Comparison of ENCODE assay signal across 8 mouse cellular contexts in genomic region chr16:25374775-25375174, GRCm38 (mm10).
DNase-seq lines count a peak whose midpoint lies in the region; ATAC-seq and TF ChIP-seq lines count a peak whose summit lies in the region.

No protein-coding gene starts in this region.

- H3K4me2 ChIP-seq in forebrain, postnatal 0 days (ENCODE audit: low read depth): no peak overlapping the region
- no peak overlapping the region for H3K4me2 ChIP-seq in midbrain, embryonic 16.5 days (ENCODE audit: low read length)

- WGBS in forebrain, postnatal 0 days: 59% methylated on average over 5 of the region's 5 CpGs
- 69% methylated on average over 5 of the region's 5 CpGs for WGBS in forebrain, embryonic 10.5 days
- 63% methylated on average over 5 of the region's 5 CpGs for WGBS in lung, adult 2 months
- 58% methylated on average over 5 of the region's 5 CpGs for WGBS in midbrain, embryonic 16.5 days

- H3K9me3 ChIP-seq in forebrain, postnatal 0 days (ENCODE audit: low read length): no peaks in the 10 kb centered on the region
- no peaks in the 10 kb centered on the region for H3K9me3 ChIP-seq in forebrain, embryonic 10.5 days
- no peaks in the 10 kb centered on the region for H3K9me3 ChIP-seq in midbrain, embryonic 16.5 days (replicated peaks; ENCODE audit: control insufficient read depth, low read length, poor library complexity, severe bottlenecking)

- no peak overlapping the region for H3K27ac ChIP-seq in forebrain, postnatal 0 days (ENCODE audit: low read depth, low read length)
- no peak overlapping the region for H3K27ac ChIP-seq in forebrain, embryonic 10.5 days
- H3K27ac ChIP-seq in midbrain, embryonic 16.5 days (ENCODE audit: low read length): no peak overlapping the region

- no peaks in the 10 kb centered on the region for H3K27me3 ChIP-seq in forebrain, postnatal 0 days (ENCODE audit: insufficient read depth, low read length)
- no peaks in the 10 kb centered on the region for H3K27me3 ChIP-seq in forebrain, embryonic 10.5 days (ENCODE audit: poor library complexity, severe bottlenecking)
- H3K27me3 ChIP-seq in midbrain, embryonic 16.5 days (ENCODE audit: control insufficient read depth, insufficient read depth, low read depth, low read length): no peaks in the 10 kb centered on the region

- no peak overlapping the region for H3K9ac ChIP-seq in forebrain, postnatal 0 days
- no peak overlapping the region for H3K9ac ChIP-seq in midbrain, embryonic 16.5 days (ENCODE audit: low read depth, low read length)

- DNase-seq in forebrain, postnatal 0 days: no peak
- DNase-seq in forebrain, embryonic 10.5 days (ENCODE audit: extremely low spot score, low spot score): no peak
- DNase-seq in lung, adult 2 months: peak; percentile 9
- DNase-seq in lung, adult 18-20 months: no peak
- peak; percentile 8 to 31 for DNase-seq in frontal cortex, postnatal 36 days (ENCODE audit: low spot score in 2 of 2)
- no peak for DNase-seq in urinary bladder, adult 18-20 months (ENCODE audit: low spot score in 2 of 2)
- no peak for DNase-seq in adrenal gland, adult 18-20 months (ENCODE audit: low spot score in 2 of 2)

- no peak for TF ChIP-seq POLR2A in lung, adult 2 months (IDR thresholded peaks at IDR 0.05; ENCODE audit: borderline replicate concordance, extremely low read depth, low read depth, low read length)

- no peak for ATAC-seq in forebrain, postnatal 0 days
- ATAC-seq in midbrain, embryonic 16.5 days: 0 out of 2 replicates have a peak, but pooled peaks have one; percentile 25

- TF ChIP-seq CTCF in forebrain, postnatal 0 days (IDR thresholded peaks at IDR 0.05; ENCODE audit: low read depth): peak; percentile 61
- TF ChIP-seq CTCF in lung, adult 2 months (IDR thresholded peaks at IDR 0.05; ENCODE audit: insufficient read depth, low read length): peak; percentile 45

- H3K4me3 ChIP-seq in forebrain, postnatal 0 days (ENCODE audit: low read depth, low read length): no peak overlapping the region
- H3K4me3 ChIP-seq in forebrain, embryonic 10.5 days: no peak overlapping the region
- no peak overlapping the region for H3K4me3 ChIP-seq in lung, adult 2 months (replicated peaks; ENCODE audit: extremely low read depth, low read depth, low read length)
- H3K4me3 ChIP-seq in midbrain, embryonic 16.5 days (ENCODE audit: low read depth, low read length): no peak overlapping the region

- H3K36me3 ChIP-seq in forebrain, postnatal 0 days (ENCODE audit: insufficient read depth): no peaks in the 10 kb centered on the region
- H3K36me3 ChIP-seq in forebrain, embryonic 10.5 days (replicated peaks): no peaks in the 10 kb centered on the region
- no peaks in the 10 kb centered on the region for H3K36me3 ChIP-seq in midbrain, embryonic 16.5 days (ENCODE audit: control insufficient read depth, insufficient read depth, low read length)

- no peaks in the 10 kb centered on the region for H3K4me1 ChIP-seq in forebrain, postnatal 0 days (ENCODE audit: insufficient read depth)
- no peaks in the 10 kb centered on the region; the same call in 1 of the 2 replicates for H3K4me1 ChIP-seq in forebrain, embryonic 10.5 days
- no peaks in the 10 kb centered on the region; the same call in 1 of the 2 replicates for H3K4me1 ChIP-seq in lung, adult 2 months (ENCODE audit: control insufficient read depth, insufficient read depth, low read length)
- H3K4me1 ChIP-seq in midbrain, embryonic 16.5 days (ENCODE audit: control insufficient read depth, insufficient read depth, low read length): no peaks in the 10 kb centered on the region

Comparison
In these comparisons a context has a peak if more than half of its experiments do, and no peak if none do; other contexts are left out.
1. DNase-seq: peak in lung, adult 2 months (single experiment) and frontal cortex, postnatal 36 days (2 of 2); none in forebrain, postnatal 0 days (single experiment), forebrain, embryonic 10.5 days (single experiment), lung, adult 18-20 months (0 of 2), urinary bladder, adult 18-20 months (0 of 2) and adrenal gland, adult 18-20 months (0 of 2).